Mouse (Mus musculus) E14TG2a.4 (cell line): ENCODE data around the gene Gpc6.

ENCODE experiments used
- CTCF ChIP-seq: conservative IDR thresholded peaks from 2 replicates; pipeline ENCODE4 v1.5.1; 2014; ENCODE audit warnings: low read length
- NANOG ChIP-seq: IDR thresholded peaks from 2 replicates; pipeline ENCODE4 v1.6.1; 2014; ENCODE audit warnings: borderline replicate concordance, low read length, mixed read lengths
- POU5F1 ChIP-seq: IDR thresholded peaks from 2 replicates; pipeline ENCODE4 v1.6.1; 2014; ENCODE audit warnings: low read length, borderline replicate concordance

GRCm38 (mm10) chr14:117061078-117061477, 136.0 kb downstream of the Gpc6 start:
- TF ChIP-seq NANOG (no peak), CTCF (no peak), POU5F1 (no peak)
